Mouse (Mus musculus) layer of hippocampus, adult 8-10 months (tissue): Measurements from ENCODE around the gene Proser3. TPM values are rescaled to one million over a fixed set of nuclear protein-coding genes. Genes with fewer than 3 reads are reported as not detected.

Experiments used
- DNase-seq, 2 experiments: peaks; one replicate each; pipeline ENCODE4 v3.0.0; 2022; ENCODE audit warnings: low spot score in 2 of 2
- total RNA-seq, 4 experiments: library from RNA; stranded (reverse); gene quantifications; 2 replicates each; pipeline ENCODE4 v1.2.4; 2022

The Proser3 gene
- 1 to 10 TPM; 4.4 to 8.9 (median 6.1) TPM for total RNA-seq

GRCm38 (mm10) chr7:30552102-30553020, at the start of gene Proser3, which contains the start of gene Hspb6:
Gene Proser3 (minus strand): TSS chr7:30552299.
Gene Hspb6 (plus strand): TSS chr7:30552178.
- peak; percentile 96 to 98 for DNase-seq

GRCm38 (mm10) chr7:30600651-30601050, 48.6 kb upstream of the Proser3 start:
- no peak for DNase-seq

DNA sequence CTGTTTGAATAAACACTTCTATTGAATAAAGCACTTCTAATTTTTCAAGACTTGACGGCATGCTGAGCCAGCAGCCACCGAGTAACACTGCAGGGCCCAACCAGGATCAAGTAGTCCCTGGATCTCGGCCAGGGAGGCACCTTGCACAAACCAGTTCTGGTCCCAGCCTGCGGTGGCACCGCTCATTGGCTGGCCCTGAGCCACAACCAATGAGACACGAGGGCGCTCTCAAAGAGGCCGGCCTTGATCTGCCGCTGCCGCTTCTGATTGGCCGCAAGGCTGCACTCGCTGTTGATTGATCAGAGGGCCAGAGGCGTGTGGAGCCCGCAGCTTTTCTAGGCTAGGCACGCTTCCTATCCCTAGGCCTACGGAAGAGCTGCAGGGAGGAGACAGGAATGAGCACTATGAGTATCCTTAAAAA, 47.8 kb upstream of the Proser3 start:
- DNase-seq = peak; percentile 92 to 94

- DNase-seq = no peak
Measured at GRCm38 (mm10) chr7:30598786-30599185, 46.7 kb upstream of the Proser3 start, which contains the start of gene Zbtb32. Gene Zbtb32 (minus strand): TSS chr7:30598909.

DNA sequence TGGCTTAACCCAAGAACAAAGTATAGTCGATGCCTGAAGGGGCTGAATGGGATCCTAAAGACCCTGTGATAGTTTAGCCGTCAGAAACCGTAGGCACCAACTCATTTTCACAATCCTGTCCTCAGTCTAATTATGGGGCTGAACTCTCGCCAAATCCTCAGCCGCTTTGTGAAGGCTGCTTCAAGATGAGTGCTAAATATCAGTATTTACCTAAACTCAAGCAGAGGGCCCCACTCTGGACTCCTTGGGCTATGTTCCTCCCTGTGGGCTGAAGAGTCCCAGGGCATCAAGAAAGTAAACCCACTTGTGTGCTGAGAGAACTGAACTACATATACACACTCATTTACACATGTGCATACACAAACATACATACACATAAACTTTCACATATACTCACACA, 44.7 kb upstream of the Proser3 start:
- no peak for DNase-seq

DNA sequence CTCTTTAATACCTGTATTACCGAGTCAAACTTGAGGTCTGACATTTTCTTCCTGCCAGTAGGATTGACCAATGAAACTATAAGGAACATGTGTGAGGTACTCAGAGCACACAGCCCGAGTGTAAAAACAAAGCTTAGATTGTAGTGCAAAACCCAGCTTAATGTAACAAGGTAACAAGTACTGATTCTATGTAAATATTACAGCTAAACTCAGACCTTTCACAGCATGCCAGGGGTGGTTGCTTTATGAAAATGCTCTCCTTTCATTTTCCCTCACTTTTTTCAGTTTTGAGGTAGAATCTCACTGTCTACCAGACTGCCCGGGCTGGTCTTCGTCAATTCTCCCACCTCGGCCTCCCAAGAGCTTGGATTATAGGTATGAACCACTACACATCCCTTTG, 44.0 kb upstream of the Proser3 start:
- no peak for DNase-seq

GRCm38 (mm10) chr7:30594510-30595024, 42.5 kb upstream of the Proser3 start:
- no peak for DNase-seq

- no peak for DNase-seq
Measured at GRCm38 (mm10) chr7:30593579-30594509, 41.7 kb upstream of the Proser3 start.

DNA sequence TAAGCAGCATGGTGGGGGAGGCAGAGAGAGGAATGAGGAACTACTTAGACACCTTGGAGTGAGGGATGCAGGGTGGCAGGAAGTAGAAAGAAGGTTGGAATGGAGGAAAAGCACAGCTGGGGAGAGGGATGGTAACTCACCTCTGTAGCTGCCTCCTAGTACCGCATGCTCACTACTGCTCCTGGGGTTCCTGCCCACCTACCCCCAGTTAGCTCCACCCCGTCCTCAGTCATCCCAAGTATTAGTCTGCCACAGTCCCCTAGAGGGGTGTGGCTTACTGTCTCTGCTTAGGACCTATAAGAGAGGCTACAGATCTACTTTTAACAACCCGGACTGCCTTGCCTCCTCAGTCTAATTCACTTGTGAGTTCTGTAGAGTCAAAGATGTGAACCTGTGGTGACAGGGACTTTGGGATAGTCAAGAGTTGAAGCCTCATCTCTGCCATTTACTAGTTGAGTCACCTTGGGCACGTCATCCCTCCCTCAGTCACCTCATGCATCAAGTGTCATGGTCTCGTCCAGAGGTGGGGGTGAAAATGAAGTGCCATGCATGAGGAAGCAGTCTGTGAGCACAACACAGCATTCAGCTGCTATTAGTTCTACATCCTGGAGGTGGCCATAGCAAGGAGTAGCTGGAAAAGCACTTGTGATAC, 40.8 kb upstream of the Proser3 start:
- no peak for DNase-seq

GRCm38 (mm10) chr7:30591605-30591951, 39.5 kb upstream of the Proser3 start:
- DNase-seq = no peak

DNA sequence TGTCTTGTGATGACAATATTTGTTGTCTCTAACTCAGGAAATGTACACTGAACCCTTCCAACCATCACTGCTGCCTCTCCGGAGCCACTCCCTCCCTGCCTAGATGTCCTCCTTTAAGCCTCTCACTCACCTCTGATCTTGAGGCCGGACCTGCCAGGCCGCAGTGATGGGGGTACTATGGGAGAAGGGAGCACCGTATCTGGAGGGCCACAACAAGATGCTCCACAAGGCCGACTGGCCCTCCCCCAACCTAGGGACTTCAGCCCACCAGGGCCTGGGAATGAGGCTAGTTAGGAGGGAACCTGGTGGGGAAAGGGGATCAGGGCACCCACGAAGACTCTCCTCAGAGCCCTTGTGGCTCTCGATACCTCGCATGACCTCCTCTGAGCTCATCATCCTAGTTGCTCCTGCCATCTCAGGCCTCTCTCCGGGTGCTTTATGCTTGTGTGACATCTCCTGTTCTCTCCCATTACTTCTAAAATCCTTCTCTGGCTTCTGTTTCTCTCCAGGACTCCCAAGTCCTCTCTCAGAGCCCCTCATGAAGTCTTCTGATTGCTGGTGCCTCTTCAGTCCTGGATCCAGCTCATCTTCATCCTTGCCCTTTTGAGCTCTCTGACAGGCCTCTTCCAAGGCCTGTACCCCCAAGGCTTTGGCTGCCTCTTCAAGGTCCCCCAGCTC, 39.0 kb upstream of the Proser3 start:
- no peak for DNase-seq

GRCm38 (mm10) chr7:30589435-30590301, 37.6 kb upstream of the Proser3 start:
- DNase-seq = peak; percentile 70 to 79

DNA sequence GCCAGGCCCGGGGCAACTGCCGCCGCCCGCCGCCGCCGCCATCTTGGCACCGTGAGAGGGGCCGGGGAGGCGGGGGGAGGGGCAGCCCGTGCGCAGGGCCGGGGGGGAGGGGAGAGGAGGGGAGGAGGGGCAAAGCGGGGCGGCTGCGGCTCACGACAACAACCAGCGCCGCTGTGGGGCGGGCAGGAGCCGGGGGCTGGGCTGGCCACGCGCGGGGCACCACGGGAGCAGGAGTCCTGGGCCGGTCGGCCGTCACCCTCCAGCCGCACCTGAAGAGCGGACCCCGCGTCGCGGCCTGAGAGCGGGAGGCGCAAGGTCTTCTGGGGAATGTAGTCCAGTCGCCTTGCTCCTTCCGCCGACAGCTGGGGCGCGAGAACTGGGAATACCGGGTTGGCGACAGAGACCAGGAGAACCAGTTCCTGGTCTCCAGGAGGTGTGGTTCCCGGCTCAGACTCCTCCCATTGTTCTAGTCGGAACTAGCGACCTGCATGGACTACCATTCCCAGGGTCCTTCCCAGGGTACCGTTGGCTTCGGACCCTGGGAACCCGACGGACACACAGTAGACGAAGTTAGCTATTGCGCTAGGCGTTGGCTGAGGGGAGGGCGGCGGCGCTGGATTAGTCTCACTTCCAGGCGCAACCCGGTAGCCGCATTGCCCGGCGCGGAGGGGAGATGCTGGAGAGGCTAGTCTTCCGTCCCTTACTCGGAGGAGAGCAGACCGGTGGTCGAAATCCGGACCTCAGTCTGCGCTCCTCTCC, 36.8 kb upstream of the Proser3 start, which contains the start of gene Kmt2b:
Gene Kmt2b (minus strand): TSS at position 51 of the 759 bp plus-strand sequence.
- peak; percentile 96 for DNase-seq

GRCm38 (mm10) chr7:30587842-30588667, 36.0 kb upstream of the Proser3 start:
- DNase-seq = peak in 1 of 2 experiments; percentile 46

DNA sequence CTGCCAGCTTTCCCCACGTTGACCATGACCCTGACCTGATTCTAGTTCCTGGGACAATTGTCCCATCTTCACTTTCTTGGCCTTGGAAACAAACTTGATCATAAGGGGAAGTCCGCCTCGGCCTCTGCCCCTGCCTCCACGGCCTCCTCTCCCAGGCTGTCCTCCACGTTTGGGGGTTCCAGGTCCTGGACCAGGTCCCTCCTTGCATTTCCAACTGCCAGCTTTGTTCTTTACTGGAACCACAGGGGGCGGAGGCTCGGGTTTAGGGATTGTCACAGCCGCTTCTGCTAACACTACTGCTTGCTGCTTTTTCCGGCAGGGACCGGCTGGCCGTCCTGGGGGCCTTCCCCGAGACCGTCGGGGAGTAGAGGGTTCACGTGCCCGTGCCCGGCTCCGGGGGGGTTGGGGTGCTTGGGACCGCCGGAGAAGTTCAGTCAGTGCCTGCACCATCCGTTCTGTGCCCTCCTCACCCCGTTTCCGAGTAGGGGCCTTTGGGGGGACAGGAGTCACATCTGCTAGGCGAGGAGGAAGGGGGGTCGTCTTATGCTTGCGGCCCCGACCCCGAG, 34.4 kb upstream of the Proser3 start:
- no peak for DNase-seq

DNA sequence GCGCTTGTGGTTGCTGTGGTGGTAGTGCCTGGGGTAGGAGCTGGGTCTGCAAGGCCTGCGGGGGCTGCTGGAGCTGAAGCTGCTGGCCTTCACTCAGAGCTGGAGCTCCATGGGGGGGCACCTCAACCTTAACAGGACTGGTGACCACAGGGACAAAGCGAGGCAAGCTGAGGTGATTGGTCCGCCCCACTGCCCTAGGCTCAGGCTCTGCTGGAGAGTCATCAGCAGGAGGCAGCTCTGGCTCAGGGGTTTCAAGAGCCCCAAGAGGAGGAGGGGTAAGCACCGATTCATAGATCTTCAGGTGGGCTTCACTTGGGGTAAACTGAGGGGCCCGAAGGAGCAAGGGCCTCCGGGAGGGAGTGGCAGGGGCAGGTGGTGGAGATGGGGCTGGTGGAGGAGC, 33.1 kb upstream of the Proser3 start:
- no peak for DNase-seq

- no peak for DNase-seq
Measured at GRCm38 (mm10) chr7:30584339-30584738, 32.2 kb upstream of the Proser3 start.
